Mouse (Mus musculus) limb, embryonic 10.5 days (tissue): ENCODE data around the gene Adcyap1r1. TPM values are rescaled to one million over a fixed set of nuclear protein-coding genes. Genes with fewer than 3 reads are reported as not detected.

Experiments
- DNase-seq: peaks from one replicate; pipeline ENCODE4 v3.0.0-alpha.2; 2017; ENCODE audit warnings: low spot score
- H3K27ac ChIP-seq: fragments of 300-500 bp; sonication (generic); 2 replicates; pipeline ENCODE4 v1.5.1; 2016; ENCODE audit warnings: mild to moderate bottlenecking
- H3K27me3 ChIP-seq: fragments of 300-500 bp; sonication (generic); 2 replicates; pipeline ENCODE4 v1.6.1; 2016; ENCODE audit warnings: low read depth, mild to moderate bottlenecking; ENCODE audit not compliant: poor library complexity, severe bottlenecking
- H3K36me3 ChIP-seq: fragments of 300-500 bp; sonication (generic); 2 replicates; pipeline ENCODE4 v1.6.1; 2016; ENCODE audit warnings: mild to moderate bottlenecking, moderate library complexity
- H3K4me1 ChIP-seq: fragments of 300-500 bp; sonication (generic); 2 replicates; pipeline ENCODE4 v1.6.1; 2016
- H3K4me3 ChIP-seq: fragments of 300-500 bp; sonication (generic); 2 replicates; pipeline ENCODE4 v1.5.1; 2016; ENCODE audit warnings: mild to moderate bottlenecking, moderate library complexity
- H3K9me3 ChIP-seq: fragments of 300-500 bp; sonication (generic); replicated peaks from 2 replicates; pipeline ENCODE4 v1.6.1; 2016; ENCODE audit warnings: mild to moderate bottlenecking
- WGBS: fragments of 180-500 bp; shearing (Covaris S2); methylation state at CpG from one replicate; pipeline ENCODE4 v1.1.7; 2016; 5-methylcytosine and 5-hydroxymethylcytosine counted together
- microRNA-seq: library from miRNA; unstranded; fragments of <30 nt; microRNA quantifications from one replicate; pipeline ENCODE4, GENCODE M21; 2017
- polyA plus RNA-seq: library from polyadenylated mRNA; unstranded; fragments of >200 nt; fragmentation: Nextera tagmentation; extraction: Ambion mirVana; gene quantifications from 2 replicates; pipeline ENCODE4 v1.2.1, GENCODE M21; 2016

Adcyap1r1 gene
- polyA plus RNA-seq, 1 experiment from 2014 or later = 0.90 TPM

DNA sequence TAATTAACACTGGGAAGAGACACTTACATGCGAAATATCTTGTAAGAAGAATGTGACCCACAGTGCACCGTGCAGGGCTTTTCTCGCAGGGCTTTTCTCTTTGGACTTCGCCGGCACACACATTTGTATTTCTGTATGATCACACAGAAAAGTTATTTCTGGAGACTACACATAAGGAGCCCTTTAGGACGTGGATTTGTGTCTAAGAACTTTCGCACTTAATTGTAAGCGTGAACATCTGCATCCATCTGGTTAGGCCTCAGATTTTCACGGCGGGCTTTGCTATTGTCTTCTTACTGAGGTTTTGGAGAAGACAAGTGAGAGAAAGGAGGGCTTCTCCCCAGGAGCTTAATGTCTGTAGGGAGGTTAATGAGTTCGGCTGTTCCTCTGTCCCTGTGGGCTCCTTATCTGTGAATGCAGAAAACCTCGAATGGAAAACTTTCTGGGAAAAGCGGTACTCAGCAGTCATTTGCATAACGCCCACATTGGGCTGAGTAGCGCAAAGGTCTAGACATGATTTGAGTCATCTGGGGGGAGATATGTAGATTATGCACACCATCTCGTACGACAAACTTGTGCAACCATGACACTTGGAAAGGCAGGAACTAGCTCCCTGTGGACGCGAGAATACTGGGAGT lies 60.4 kb downstream of the Adcyap1r1 start:
- Histone ChIP-seq H3K4me1 (no peaks in the 10 kb centered on the region), H3K4me3 (no peak overlapping the region), H3K9me3 (no peaks in the 10 kb centered on the region), H3K36me3 (no peaks in the 10 kb centered on the region), H3K27me3 (no peaks in the 10 kb centered on the region), H3K27ac (no peak overlapping the region)
- WGBS = 67% methylated on average over 19 of the region's 19 CpGs
- DNase-seq = no peak

GRCm38 (mm10) chr6:55513477-55513876 lies 61.7 kb downstream of the Adcyap1r1 start:
- Histone ChIP-seq H3K9me3 (no peaks in the 10 kb centered on the region), H3K36me3 (no peaks in the 10 kb centered on the region), H3K27ac (no peak overlapping the region), H3K27me3 (no peaks in the 10 kb centered on the region), H3K4me1 (no peaks in the 10 kb centered on the region), H3K4me3 (no peak overlapping the region)
- 73% methylated on average over 5 of the region's 5 CpGs for WGBS
- no peak for DNase-seq

DNA sequence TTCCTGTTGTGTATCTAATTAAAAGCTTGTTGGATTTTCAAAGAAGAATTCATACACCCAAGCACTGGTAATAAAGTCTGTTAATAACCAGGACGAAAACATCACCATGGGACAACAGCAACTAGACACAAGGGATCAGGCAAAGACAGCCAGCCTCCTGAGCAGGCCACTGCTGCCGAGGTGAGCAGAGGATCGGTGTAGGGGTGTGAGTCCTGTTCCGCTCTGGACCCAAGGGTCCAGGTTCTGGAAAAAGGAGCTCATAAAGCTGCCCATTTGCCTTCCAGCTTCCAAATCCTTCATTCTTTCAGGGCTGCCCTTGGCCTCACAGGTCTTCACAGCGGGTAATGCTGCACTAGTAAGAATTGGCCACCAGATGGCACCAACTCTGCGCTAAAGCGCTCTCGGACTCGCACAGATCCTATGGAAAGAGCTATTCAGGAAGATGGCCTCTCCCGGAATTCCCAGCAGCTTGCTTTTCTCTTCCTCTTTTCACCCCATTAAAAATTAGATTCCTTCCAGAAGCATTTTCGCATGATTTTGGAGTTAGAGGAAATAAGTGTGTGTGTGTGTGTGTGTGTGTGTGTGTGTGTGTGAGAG lies 67.9 kb downstream of the Adcyap1r1 start:
- H3K27ac ChIP-seq = no peak overlapping the region
- no peaks in the 10 kb centered on the region for H3K27me3 ChIP-seq
- peak; percentile 86 for DNase-seq
- H3K4me3 ChIP-seq = 0 out of 2 replicates have a peak overlapping the region, but pooled peaks have one; percentile 22
- 19% methylated on average over 11 of the region's 11 CpGs for WGBS
- H3K4me1 ChIP-seq = no peaks in the 10 kb centered on the region
- H3K36me3 ChIP-seq = no peaks in the 10 kb centered on the region
- no peaks in the 10 kb centered on the region for H3K9me3 ChIP-seq

- Histone ChIP-seq H3K9me3 (no peaks in the 10 kb centered on the region), H3K27ac (no peak overlapping the region), H3K4me1 (no peaks in the 10 kb centered on the region), H3K36me3 (no peaks in the 10 kb centered on the region), H3K4me3 (0 out of 2 replicates have a peak overlapping the region, but pooled peaks have one; percentile 22), H3K27me3 (no peaks in the 10 kb centered on the region)
- WGBS = 58% methylated on average over 10 of the region's 11 CpGs
- DNase-seq = peak; percentile 51
These were observed 68.7 kb downstream of the Adcyap1r1 start for GRCm38 (mm10) chr6:55520237-55521095.

DNA sequence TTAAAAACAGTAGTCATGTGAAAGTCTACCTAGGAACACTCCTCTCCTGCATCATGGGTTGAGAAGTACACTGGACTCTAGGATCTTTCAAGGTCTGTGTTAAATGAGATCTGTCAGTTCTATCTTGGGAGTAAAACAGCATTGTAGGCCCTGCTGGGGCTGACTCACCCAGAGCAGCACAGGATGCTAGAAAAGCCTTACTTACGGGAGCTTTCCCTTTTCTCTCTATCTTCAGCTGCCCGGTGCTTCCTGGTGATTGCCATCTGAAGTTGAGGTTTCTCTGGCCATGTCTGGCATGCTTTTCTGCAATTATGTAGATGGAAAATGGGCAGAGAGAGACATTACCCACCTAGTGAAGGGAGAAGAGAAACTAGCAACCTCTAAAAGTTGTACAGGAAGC lies 84.7 kb downstream of the Adcyap1r1 start:
- Histone ChIP-seq H3K4me1 (no peaks in the 10 kb centered on the region), H3K27ac (no peak overlapping the region), H3K36me3 (no peaks in the 10 kb centered on the region), H3K27me3 (no peaks in the 10 kb centered on the region), H3K4me3 (no peak overlapping the region), H3K9me3 (no peaks in the 10 kb centered on the region)
- WGBS = 83% methylated on average over 2 of the region's 2 CpGs
- DNase-seq = no peak

DNA sequence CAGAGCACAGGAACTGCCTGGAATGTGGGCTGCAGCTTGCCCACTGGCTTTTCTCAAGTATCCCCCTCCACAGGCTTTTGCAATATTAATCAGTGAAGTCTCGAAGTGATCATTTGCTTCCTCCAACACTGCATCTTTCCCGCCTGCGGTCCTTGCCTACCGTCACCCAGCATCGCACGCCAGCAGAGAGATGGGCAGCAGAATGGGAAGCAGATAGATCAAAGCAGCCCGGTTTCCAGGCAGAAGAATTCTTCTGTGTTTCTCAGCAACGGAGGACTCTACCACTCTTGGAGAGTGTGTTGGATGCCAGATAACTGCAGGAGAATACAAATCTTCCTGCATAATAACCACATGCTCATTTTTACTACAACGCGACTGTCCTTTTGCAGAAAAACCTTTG lies 87.4 kb downstream of the Adcyap1r1 start:
- Histone ChIP-seq H3K4me3 (no peak overlapping the region), H3K27ac (no peak overlapping the region), H3K4me1 (no peaks in the 10 kb centered on the region), H3K36me3 (no peaks in the 10 kb centered on the region), H3K9me3 (no peaks in the 10 kb centered on the region), H3K27me3 (no peaks in the 10 kb centered on the region)
- WGBS = 84% methylated on average over 10 of the region's 10 CpGs
- no peak for DNase-seq

- Histone ChIP-seq H3K36me3 (no peaks in the 10 kb centered on the region), H3K9me3 (no peaks in the 10 kb centered on the region), H3K27me3 (no peaks in the 10 kb centered on the region), H3K4me1 (no peaks in the 10 kb centered on the region), H3K4me3 (no peak overlapping the region), H3K27ac (no peak overlapping the region)
- 47% methylated on average over 3 of the region's 3 CpGs for WGBS
- DNase-seq = no peak
These were observed 90.6 kb downstream of the Adcyap1r1 start for GRCm38 (mm10) chr6:55542359-55542758.

GRCm38 (mm10) chr6:55543345-55543744 lies 91.6 kb downstream of the Adcyap1r1 start:
- no peak overlapping the region for H3K4me3 ChIP-seq
- H3K9me3 ChIP-seq = no peaks in the 10 kb centered on the region
- H3K27ac ChIP-seq = no peak overlapping the region
- H3K4me1 ChIP-seq = no peaks in the 10 kb centered on the region
- WGBS = 89% methylated on average over 4 of the region's 4 CpGs
- no peaks in the 10 kb centered on the region for H3K36me3 ChIP-seq
- H3K27me3 ChIP-seq = no peaks in the 10 kb centered on the region
- no peak for DNase-seq

GRCm38 (mm10) chr6:55549211-55549610 lies 97.4 kb downstream of the Adcyap1r1 start:
- no peaks in the 10 kb centered on the region for H3K36me3 ChIP-seq
- WGBS = 90% methylated on average over 6 of the region's 6 CpGs

GRCm38 (mm10) chr6:55550926-55551325 lies 99.1 kb downstream of the Adcyap1r1 start:
- no peaks in the 10 kb centered on the region for H3K36me3 ChIP-seq
- WGBS = 45% methylated on average over 13 of the region's 13 CpGs
- peak; percentile 59 for DNase-seq
- H3K9me3 ChIP-seq = no peaks in the 10 kb centered on the region
- no peak overlapping the region for H3K27ac ChIP-seq
- no peaks in the 10 kb centered on the region for H3K27me3 ChIP-seq
- no peak overlapping the region for H3K4me3 ChIP-seq
- H3K4me1 ChIP-seq = no peaks in the 10 kb centered on the region

More at GRCm38 (mm10) chr6:55549211-55549610, 97.4 kb downstream of the Adcyap1r1 start:
- no peaks in the 10 kb centered on the region for H3K4me1 ChIP-seq
- H3K4me3 ChIP-seq = no peak overlapping the region
- H3K27me3 ChIP-seq = no peaks in the 10 kb centered on the region
- H3K27ac ChIP-seq = no peak overlapping the region
- no peaks in the 10 kb centered on the region for H3K9me3 ChIP-seq
- no peak for DNase-seq

Small RNA genes lying within 50 kb of the gene (microRNA-seq; reads per million reads assigned to microRNA genes)
- not detected for gene Gm44352

Other genes starting within 250 kb of the Adcyap1r1 start
- gene Mindy4, start 248.6 kb upstream of the Adcyap1r1 start, polyA plus RNA-seq = 15.5 and 16.2 TPM in 2 replicates
- gene Aqp1, start 115.5 kb upstream of the Adcyap1r1 start, polyA plus RNA-seq = 0.94 and 1.1 TPM in 2 replicates
- not detected in 2 replicates for gene Ghrhr, start 75.7 kb upstream of the Adcyap1r1 start, polyA plus RNA-seq
- not detected in 2 replicates for gene Neurod6, start 229.3 kb downstream of the Adcyap1r1 start, polyA plus RNA-seq